Mouse (Mus musculus): ENCODE results near the gene Kantr.

Gene Kantr

DNA sequence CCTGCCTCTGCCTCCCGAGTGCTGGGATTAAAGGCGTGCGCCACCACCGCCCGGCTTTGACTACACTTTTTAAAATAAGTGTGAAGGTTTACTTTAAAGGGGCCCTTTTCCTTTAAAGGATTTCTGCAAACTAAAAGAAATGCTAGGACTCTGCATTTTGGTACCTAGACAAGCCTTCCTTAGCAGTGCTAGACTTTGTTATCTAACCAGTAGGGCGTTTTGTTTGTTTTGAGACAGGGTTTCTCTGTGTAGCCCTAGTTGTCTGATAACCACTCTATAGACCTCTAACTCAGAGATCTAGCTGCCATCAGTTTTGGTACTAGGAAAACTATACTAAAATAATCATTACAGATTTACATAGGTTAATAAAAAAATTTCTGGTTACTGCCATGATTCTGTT lies 47.9 kb downstream of the Kantr start:
- DNase-seq (ENCODE audit: low spot score) = no peak

DNA sequence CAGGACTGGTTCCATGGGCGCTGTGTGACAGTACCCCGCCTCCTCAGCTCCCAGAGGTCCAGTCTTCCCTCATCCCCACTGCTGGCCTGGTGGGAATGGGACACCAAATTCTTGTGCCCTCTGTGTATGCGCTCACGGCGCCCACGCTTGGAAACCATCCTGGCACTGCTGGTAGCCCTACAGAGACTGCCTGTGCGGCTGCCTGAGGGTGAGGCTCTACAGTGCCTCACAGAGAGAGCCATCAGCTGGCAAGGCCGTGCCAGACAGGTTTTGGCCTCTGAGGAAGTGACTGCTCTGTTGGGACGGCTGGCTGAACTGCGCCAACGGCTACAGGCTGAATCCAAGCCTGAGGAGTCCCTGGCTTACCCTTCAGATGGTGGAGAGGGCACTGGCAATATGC lies 56.1 kb downstream of the Kantr start:
- no peak for DNase-seq (ENCODE audit: low spot score)
